Mouse (Mus musculus) adrenal gland, adult 2 months (tissue): ENCODE results near the gene Akt1. TPM values are rescaled to one million over a fixed set of nuclear protein-coding genes. Genes with fewer than 3 reads are reported as not detected.

Source experiments
- DNase-seq: peaks from one replicate; pipeline ENCODE4 v3.0.0; 2021
- long read RNA-seq: library from polyadenylated mRNA; stranded (forward); transcript quantifications from one replicate; pipeline ENCODE4 v2.0.0, GENCODE M21; 2021
- polyA plus RNA-seq: library from polyadenylated mRNA; depleted of rRNA; stranded (reverse); fragments of >200 nt; gene quantifications from 2 replicates; pipeline ENCODE4 v1.2.3, GENCODE M21; 2012; rRNA removed
- total RNA-seq, 2 experiments: library from RNA; stranded (reverse); gene quantifications; 2 replicates each; pipeline ENCODE4 v1.2.3; 2021

Akt1 gene
- total RNA-seq (100 to 1,000 TPM; 267 to 369 TPM), polyA plus RNA-seq (291 and 463 TPM in 2 replicates)
- long read RNA-seq, transcript Akt1-201 (14 exons, 2,690 nt): major isoform, 563 of 621 reads
- long read RNA-seq, partial matches to known transcripts: 21 of 621 reads
- long read RNA-seq, other reads (novel, unspliced or antisense): 37 of 621 reads

DNA sequence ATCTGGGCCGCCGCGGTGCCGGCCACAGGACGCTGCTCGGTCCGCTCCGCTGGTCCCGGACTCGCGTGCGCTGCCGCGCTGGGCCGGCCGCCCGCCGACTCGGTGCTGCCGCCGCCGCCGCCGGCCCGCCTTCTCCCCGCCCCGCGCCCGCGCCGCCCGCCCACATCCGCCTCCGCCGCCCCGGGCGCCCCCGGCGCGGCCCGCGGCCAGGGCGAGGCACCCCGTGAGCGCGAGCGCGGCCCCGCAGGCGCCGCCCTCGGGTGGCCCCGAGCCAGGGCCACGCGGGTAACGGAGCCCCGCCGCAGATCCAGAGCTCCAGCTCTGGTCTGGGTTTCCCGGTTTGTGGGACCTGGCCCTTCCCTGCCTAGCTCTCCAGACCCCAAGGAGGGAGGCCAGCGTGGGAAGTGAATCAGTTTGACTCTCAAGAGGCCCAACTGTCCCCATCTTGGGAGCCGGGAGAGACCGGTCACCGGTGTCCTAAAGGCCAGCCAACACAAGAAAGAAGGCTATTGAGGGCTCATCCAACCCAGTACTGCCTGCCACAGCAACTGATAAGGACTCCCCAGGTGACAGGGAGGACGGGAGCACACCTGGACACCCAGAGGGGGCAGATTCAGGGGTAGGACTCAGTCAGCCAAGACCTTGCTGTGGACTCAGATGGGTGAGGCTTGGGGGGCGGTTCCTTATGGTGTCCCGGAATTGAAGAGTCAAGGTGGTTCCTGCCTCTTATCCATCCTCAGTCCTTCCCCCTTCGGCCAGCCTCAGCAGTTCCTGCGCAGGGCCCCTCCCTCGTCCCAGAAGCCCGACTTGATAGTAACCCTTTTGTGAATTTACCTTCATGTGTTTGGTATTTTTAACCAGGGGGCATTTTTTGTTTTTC lies at the start of gene Akt1:
Akt1 (minus strand) TSS at position 753 of the 880 bp plus-strand sequence.
- DNase-seq: peak; percentile 87

DNA sequence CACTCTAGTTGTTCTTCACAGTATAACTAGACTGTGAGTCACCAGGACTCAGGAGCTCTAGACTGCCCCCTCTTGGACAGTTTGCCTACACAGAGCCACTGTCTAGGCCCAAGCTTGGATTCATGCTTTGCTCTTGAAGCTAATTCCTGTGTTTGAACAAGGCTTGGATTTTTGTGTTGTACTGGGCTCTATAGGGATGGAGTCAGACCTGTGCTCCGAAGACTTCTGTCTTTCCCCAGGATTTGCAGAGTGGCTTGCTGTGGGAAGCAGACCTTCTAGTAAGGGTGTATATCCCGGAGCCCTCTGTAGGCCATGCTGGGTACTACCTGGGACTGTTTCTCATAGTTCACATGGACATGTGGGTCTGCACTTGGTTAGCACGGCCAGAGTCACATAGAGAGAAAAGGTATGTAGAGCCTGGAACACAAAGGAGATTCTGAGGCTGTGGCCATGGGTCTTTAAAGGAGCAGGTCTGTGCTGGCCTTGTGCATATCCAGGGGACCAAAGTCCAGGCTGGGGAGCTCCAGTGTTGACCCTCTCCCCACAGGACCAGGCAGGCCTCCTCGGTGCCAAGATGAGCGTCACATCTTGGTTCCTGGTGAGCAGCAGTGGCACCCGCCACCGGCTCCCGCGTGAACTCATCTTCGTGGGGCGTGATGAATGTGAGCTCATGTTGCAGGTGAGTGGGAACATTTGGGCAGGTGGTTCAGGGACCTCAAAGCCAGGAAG lies 49.6 kb upstream of the Akt1 start:
- peak; percentile 72 for DNase-seq

DNA sequence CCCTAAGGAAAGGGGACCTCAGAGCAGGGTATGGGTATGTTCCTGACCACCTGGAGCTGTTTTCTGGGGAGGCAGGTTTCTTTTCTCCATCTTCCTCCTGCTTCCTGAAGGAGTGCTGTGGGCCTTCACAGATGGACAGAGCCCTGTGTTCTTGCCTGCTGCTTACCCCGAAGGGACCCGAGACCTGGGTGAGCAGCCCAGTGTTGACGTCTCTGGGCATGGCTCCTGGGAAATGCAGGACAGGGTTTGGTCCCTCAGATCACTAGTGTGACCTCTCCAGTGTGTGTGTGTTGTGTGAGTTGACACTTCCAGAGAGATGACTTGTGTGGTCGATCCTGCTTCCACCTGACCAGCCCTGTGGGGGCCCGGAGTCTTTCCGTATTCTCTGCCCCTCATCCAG lies 48.8 kb upstream of the Akt1 start:
- no peak for DNase-seq

DNA sequence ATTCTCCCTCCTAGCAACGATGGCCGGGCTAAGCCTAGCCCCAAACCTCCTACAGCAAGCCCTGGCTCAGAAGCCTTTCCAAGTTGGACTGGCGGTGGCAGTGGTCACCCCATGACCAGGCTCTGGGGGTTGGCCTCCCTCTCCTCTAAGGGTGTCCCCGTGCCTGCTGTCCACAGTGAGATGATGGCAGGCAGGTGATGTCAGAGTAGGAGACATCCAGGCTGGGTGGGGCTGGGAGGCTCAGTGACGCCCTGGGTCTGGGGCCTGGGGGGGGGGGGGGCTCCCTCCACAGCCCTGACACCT lies 48.3 kb upstream of the Akt1 start:
- DNase-seq: no peak

DNA sequence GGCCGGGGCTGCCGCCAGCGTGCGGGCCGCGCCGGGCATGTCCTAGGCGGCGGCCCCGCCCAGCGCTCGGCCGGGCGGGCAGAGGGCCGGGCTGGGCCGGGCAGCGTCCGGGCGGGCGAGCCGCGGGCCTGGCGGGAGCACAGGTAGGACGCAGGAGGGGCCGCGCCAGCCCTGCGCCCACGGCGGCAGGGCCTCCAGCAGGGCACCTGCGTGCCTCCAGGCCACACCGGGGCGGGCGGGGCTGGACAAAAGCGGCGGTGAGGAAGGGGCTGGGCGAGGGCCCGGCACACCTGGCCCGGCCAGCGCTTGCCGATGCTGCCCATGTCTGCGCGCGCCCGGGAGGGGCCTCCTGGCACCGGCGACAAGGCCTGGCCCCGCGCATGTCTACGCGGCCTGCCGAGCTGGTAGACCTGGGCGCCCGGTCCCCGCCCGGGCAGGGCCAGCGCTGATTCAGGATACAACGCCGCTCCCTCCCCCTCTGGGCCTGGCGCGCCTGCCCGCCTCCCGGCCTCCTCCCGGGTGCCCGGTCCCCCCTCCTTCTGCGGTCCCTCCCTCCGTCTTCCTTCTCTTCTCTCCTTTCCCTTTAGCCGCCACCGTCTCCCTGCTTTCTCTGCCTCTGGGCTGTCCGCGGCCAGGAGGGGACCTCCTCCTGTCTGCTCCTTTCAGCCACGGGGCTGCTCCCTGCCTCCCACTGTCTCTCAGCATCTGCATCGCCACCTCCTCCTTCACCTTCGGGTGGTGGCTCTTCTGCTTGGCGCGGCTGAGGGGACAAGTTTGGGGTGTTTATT lies 47.8 kb upstream of the Akt1 start:
- DNase-seq: peak; percentile 87

DNA sequence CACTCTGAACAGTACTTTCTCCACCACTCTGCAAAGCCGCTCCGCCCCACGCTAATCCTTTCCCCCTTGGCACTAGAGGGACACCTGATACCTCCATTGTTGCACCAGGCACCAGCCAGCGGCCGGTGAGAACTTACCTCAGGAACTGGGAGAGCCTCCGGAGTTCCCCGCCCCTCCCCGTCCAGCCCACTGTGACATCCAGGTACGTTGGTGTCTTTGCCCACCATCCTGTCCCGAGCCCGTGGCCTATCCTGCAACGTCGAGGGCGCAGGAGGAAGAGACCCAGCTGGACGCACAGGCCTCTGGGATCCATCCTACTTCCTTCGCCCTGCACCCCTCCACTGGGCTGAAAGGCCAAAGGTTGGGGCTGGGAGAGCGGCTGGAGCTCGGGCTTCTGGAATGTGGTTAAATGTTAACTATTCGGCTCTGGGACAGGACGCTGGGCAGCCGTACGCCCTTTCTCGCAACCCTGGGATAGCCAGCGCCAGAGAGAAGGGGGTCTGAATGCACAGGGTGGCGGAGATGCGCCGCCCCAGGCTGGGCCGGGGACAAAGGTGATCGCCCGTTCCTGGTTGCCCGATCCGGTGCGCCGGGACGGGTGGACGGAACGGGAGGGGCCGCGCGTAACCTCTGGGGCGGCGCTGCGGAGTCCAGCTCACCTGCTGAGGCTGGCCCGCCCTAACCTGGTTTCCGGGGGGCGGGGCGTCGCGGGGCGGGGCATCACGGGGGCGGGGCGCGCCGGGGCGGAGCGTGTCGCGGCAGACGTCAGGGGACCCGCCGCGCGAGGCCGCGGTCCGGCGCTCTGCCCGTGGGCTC lies 46.9 kb upstream of the Akt1 start:
- DNase-seq: peak; percentile 73

DNA sequence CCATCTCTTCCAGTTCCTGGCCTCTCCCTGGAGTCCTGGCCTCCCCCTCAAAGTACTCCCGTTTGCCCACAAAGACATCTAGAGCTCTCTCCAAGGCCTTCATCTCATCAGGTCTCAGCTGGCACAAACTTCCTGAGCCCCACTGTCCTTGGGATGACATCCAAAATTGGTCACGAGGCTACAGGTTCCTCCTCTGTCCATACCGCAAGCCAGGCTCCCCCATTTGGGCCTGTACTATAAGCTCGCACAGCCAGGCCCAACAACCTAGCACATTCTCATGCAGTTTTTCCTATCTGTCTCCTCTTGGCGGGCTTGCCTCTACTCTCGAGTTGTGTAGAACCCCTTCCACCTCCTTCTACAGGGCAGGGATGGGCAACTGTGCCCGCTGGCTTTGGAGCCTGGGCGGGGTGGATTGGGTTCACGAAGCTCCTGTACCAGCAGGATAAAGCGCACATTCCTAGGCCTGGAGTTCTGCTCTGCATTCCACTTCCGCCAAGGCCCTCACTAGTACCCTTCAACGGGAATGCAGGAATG lies 46.3 kb upstream of the Akt1 start:
- peak; percentile 70 for DNase-seq

DNA sequence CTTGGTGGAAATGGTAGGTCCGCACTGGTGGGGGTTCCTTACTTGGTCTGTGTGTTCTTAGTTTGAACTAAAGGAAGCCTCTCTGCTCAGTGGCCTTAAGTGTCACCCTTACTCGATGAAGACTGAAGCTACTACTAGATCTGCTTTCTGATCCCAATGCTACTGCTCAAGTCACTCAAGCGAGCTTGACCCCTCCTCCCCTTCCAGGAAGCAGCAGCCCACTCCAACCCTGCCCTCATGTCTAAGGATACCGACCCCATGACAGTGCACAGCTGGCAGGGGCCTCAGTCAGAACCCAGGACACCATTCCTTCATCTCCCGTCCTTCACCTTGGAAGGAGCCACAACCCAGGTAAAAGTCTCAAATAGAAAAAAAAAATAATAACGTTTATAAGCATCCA lies 45.5 kb upstream of the Akt1 start, which contains the start of gene Cep170b:
Cep170b (plus strand) TSS at position 240 of the 400 bp plus-strand sequence.
- DNase-seq: no peak

DNA sequence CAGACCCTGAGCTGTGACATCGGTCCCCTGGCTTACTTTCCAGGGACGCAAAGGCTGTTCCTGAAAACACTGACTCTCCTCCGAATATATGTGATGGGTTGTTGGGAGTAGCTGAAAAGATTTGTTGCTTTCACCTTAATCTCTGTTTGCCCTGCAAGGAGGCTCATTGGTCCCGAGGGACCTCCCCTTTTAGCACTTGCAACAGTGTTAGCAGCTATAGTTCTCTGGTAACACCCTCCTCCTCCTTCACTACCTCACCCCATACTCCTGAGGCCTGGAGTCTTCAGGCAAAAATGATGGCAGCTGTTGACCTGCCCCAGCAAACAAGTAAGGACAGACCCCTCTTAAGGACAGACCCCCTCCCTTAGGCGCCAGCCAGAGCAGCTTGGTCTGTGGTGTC lies 44.3 kb upstream of the Akt1 start:
- DNase-seq: no peak

DNA sequence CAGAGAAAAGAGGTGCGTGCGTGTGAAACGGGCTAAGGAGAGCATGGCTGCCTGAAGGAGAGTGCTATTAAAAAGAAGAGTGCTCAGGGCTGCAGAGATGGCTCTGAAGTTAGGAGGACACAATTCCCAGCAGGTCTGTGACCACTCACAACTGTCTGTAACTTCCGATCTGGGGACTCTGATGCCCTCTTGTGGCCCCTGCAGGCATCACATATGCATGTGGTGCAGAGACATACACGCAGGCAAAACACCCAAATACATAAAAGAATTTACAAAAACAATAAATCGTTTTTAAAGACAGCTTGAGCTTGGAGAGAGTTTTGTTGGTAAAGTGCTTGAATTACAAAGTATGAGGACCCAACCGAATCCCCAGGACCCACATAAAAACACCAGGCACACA lies 42.5 kb upstream of the Akt1 start:
- DNase-seq: peak; percentile 40

DNA sequence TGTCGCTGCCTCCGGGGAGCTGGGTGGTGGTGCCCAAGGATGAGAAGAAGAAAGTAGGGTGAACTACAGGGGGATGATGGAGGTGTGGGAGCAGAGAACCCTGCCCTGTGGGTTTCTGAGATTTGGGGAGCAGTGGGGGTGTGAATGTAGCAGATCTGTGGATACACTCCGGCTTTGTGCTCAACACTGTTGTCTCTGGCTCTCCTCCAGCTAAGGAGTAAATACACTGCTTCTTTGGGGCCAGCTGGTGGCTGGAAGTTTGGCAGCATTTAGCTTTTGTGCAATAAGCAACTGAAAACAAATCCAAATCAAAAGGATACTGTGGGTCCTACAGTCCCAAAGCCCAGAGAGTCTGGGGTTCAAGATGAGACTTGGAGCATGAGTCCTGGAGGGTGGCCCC lies 39.3 kb upstream of the Akt1 start:
- no peak for DNase-seq

DNA sequence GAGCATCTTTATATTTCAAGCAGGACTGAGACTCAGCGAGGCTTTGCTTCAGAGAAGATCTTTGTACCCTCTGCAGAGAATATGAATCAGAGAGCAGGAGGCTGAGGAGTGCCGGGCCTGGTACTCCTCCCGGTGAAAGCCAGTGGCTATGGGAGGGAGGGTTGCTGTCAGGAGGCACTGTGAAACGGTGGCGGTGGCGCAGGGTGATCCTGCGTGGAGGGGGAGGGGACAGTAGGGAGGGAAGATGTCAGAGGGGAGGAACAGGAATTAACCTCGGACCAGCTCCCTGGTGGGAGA lies 32.8 kb upstream of the Akt1 start:
- DNase-seq: no peak

DNA sequence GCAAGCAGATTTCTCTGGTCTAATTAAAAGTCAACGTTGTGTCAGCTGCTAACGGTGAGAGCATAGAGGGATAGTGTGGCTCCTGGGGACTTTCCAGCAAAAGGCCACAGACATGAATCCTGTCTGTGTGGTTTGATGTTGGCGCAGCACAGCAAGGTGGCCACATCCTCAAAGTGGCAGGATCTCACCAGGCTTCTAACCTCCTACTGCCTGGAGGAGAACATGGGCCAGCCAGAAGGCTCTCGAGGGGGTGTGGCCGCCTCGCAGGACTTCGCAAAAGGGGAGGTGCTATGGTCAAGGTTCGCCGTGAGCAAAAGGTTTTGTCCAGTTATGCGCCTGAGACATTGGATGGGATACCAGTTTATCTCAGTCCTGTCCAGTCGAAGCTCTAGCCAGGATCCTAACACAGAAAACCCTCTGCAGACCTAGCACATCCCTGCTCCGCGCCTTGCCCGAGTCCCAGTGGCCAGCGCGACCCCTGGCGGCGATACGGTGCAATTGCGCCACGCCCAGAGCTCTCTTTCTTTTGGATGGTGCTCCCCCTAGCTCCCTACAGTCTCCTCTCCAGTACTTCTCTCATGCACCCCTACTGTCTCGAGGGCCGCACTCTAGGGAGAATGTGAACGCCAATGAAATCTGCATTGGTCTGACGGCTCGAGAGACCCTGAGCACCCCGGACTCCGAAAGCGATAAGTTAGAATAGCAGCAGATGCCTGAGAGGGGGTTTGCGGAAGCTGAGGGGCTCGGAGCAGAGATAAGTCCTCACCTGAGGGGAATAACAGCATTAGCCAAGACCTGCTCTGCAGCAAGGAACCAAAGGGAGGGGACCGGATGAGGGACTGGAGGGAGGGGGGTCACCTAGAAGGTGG lies 32.3 kb upstream of the Akt1 start:
- peak; percentile 92 for DNase-seq

DNA sequence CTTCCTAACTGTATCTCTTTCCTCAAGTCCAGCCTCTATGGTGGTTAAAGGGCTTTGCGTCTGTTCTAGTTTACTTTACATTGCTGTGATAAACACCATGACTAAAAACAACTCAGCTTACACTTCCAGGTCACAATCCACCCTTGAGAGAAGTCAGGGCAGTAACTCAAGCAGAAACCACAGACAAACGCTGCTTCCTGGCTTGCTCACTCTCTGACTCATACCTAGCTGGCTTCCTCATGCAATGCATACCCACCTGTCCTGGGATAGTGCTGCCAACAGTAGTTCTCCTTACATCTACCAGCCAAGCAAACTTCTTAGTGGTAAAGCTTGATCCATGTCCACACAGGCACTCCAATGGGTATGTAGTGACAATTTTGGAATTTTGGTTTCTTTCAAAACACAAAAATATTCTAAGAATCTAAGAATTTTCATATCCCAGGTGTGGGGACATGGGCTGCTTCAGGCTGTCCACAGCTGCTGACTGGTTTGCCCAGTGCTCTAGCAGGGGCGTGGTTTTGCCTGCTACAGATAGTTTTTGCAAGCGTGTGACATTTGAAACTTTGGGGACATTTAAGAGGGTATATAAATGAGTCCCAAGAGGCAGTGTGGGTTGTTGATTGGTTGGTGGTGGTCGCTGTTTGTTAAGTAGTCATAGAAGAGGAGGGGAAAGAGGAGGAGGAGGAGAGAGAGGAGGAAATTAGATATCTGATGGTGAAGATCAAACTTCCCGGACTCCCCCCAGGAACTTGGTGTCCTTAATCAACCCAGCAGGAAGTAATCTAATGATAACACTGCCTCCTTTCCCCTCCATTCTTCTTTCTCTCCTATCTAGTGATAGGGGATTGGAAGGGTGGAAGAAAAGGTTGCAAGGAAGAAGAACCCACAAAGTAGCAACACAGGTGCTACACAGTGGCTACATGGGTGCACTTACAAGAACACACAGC lies 28.0 kb upstream of the Akt1 start:
- no peak for DNase-seq

DNA sequence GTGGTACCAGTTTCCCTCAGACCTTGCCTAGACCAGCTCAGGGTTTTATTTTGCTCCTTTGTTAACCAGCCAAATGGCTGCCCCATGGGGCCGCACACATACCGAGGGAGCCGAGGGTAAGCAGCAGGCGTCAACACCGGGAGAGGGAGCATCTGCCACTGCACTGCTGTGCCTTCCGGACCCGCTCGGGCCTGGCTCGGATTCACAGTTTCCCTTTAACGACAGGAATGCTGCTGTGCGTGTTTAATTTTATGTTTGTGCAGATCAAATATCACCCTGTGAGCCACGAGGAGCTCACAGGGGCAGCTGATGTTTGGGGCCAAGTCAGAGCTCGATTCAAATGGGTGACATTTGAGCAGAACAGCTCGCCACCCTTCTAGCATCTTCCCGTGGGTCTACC lies 25.8 kb upstream of the Akt1 start:
- DNase-seq: no peak

DNA sequence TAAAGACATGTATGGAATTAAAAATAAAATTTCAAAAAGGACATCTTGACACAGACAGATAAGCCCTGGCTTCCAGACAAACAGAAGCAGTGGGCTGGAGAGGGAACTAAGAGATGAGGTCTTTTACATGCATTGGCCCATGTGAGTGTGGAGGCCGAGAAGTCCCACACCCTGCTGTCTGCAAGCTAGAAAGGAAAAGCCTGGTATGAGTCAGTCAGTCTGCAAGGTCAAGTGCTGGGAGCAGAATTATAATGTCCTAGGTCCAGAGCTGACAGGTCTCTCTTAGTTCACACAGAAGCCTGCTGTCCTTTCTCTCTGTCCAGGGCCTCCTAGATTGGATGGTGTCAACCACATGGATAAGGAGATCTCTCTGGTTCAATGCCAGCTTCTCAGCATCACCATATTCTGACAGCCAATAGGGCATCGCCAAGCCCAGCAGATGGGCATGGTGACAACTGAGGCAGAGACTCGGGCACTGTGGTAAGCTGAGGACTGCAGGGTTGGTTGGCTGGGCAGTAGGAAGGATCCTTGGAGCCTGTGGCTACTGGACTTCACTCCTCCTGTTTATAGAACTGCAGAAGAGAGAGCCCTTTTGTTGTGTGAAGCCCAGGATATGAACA lies 22.2 kb upstream of the Akt1 start:
- peak; percentile 59 for DNase-seq

DNA sequence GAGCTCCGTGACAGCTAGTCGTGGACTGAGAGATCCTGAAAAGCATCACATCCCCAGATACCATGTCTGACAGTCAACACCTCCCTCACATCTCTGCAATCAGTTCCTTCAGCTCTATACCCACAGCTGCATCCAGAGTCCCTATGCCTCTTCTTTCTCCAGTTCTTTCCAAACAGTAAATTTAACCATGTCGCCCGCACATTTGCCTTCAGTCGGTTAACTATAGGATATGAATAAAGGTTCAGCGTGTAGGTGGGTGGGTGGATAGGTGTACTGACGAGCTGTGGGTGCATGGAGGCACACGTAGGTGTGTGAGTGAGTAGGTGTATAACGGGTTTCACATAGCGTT lies 19.4 kb upstream of the Akt1 start:
- no peak for DNase-seq

DNA sequence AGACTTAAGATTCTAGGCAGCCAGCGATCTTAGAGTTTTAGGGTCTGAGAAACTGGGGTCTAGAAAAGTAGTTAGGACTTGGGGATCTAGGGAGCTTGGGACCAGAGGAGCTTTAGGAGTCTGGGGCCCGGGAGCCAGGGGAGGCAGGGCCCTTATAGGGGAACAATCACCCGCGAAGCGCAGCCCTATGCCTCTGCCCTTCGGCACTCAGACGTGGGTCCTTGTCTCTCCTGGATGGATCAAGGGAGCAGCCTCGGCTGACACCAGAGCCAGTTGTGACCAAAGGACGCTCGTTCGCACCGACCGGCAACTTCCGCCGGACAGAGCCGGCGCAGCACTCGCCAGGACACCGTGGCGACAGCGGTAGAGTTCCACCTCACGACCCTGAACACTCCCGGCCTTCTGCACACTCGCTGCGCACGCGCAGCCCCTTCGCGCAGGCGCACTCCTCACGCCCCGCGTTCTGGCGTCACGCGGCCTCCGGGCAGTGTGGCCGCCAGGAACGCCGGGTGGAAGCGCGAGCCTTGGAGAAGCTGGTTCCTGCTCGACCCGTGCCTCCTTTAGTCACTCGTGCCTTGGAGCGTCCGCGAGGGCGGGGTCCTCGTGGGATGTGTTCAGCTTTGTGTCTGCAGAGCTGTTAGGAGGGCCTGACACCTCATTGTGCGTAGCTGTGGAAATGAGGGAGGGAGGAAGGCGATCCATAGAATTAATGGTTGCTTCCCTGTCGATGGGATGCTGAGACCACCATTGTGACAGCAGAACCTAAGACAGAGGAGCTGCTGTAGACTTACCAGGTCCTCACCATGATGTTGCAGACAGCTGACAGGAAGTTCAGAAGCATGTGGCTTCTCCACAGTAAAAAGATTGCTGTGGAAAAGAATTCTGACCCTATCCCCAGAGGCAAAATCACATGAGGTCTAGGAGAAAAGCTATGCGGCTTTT lies 18.8 kb upstream of the Akt1 start:
- peak; percentile 97 for DNase-seq
